Mouse (Mus musculus) kidney, adult 2 months (tissue): ENCODE results near the gene Gm4894.

ENCODE experiments used
- CTCF ChIP-seq: fragments of 200-500 bp; conservative IDR thresholded peaks from 2 replicates; pipeline ENCODE4 v1.5.1; 2011; ENCODE audit warnings: low read depth, mild to moderate bottlenecking, control low read depth, low read length, moderate library complexity, mixed read lengths; ENCODE audit not compliant: insufficient read depth, insufficient read length
- POLR2A ChIP-seq: fragments of 200-500 bp; IDR thresholded peaks from one replicate; pipeline ENCODE4 v1.6.1; 2011; ENCODE audit warnings: low read depth, low read length, control low read depth

DNA sequence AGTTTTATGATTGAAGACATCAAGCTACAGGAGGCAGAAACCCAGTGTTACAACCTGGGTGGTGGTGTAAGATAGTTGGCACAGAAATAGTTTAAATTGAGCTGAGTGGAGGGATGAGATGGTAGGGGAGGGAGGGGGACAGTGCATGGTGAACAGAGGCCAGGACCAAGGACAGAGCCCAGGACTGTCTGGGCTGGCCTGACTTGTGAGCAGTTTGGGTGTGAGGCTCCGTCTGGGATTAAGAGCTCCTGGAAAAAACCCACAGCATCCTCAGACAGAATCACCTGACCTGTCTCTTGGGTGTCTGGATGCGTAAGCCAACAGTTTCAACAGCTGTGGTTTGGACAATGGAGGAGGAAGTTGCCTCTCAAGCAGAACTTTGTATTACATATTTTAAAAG lies 35.6 kb upstream of the Gm4894 start:
- TF ChIP-seq POLR2A (no peak), CTCF (no peak)
